Mouse (Mus musculus): ENCODE data around the gene Gm428. TPM values are rescaled to one million over a fixed set of nuclear protein-coding genes. Genes with fewer than 3 reads are reported as not detected.

Gm428 gene
- not detected for polyA plus RNA-seq (2014; fragmentation: Illumina TruSeq; extraction: RNeasy Lipid Tissue Mini Kit (QIAGEN cat#74804); ENCODE audit: low read depth, low replicate concordance)

GRCm38 (mm10) chr4:73683216-73683615 is at the start of gene Gm428:
Gene Gm428, plus strand, starts transcription at chr4:73683516.

DNA sequence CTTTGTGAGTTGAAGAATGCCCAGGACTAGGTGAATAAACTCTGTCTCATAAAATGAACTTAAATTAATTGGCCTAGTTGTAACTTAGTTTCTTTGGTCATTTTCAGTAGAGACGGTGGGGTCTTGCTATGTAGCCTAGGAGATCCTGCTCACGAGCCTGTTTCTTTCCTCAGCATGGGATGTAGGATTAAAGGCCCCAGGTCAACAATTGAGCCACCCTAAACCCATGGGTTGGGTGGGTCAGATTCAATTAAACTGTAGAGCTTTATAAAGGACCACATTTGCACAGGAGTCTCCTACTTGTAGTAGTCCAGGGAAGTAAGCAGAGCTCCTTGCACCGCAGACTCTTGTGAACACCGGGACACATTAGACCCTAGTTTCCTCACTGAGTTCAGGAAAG is 45.5 kb upstream of the Gm428 start, which contains the start of gene Gm11236:
Gene Gm11236, plus strand, starts transcription at position 301 of the 400 bp plus-strand sequence.

DNA sequence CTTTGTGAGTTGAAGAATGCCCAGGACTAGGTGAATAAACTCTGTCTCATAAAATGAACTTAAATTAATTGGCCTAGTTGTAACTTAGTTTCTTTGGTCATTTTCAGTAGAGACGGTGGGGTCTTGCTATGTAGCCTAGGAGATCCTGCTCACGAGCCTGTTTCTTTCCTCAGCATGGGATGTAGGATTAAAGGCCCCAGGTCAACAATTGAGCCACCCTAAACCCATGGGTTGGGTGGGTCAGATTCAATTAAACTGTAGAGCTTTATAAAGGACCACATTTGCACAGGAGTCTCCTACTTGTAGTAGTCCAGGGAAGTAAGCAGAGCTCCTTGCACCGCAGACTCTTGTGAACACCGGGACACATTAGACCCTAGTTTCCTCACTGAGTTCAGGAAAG is 15.3 kb upstream of the Gm428 start, which contains the start of gene Gm11239:
Gene Gm11239, plus strand, starts transcription at position 301 of the 400 bp plus-strand sequence.

Other genes starting within 250 kb of the Gm428 start
- gene Gm11238, start 75.6 kb upstream of the Gm428 start, polyA plus RNA-seq (2014; fragmentation: Illumina TruSeq; extraction: RNeasy Lipid Tissue Mini Kit (QIAGEN cat#74804); ENCODE audit: low read depth, low replicate concordance), result not detected
- gene Gm11237, start 60.5 kb upstream of the Gm428 start, polyA plus RNA-seq (2014; fragmentation: Illumina TruSeq; extraction: RNeasy Lipid Tissue Mini Kit (QIAGEN cat#74804); ENCODE audit: low read depth, low replicate concordance), result not detected
- not detected for gene Gm11236, start 45.4 kb upstream of the Gm428 start, polyA plus RNA-seq (2014; fragmentation: Illumina TruSeq; extraction: RNeasy Lipid Tissue Mini Kit (QIAGEN cat#74804); ENCODE audit: low read depth, low replicate concordance)
- gene Gm11239, start 15.2 kb upstream of the Gm428 start, polyA plus RNA-seq (2014; fragmentation: Illumina TruSeq; extraction: RNeasy Lipid Tissue Mini Kit (QIAGEN cat#74804); ENCODE audit: low read depth, low replicate concordance), result not detected
- 0.12 TPM for gene Rasef, start 107.5 kb downstream of the Gm428 start, polyA plus RNA-seq (2014; fragmentation: Illumina TruSeq; extraction: RNeasy Lipid Tissue Mini Kit (QIAGEN cat#74804); ENCODE audit: low read depth, low replicate concordance)
- gene Gm11758, start 192.8 kb downstream of the Gm428 start, polyA plus RNA-seq (2014; fragmentation: Illumina TruSeq; extraction: RNeasy Lipid Tissue Mini Kit (QIAGEN cat#74804); ENCODE audit: low read depth, low replicate concordance), result not detected
- gene Gm11757, start 207.6 kb downstream of the Gm428 start, polyA plus RNA-seq (2014; fragmentation: Illumina TruSeq; extraction: RNeasy Lipid Tissue Mini Kit (QIAGEN cat#74804); ENCODE audit: low read depth, low replicate concordance), result not detected
- gene Gm13871, start 222.4 kb downstream of the Gm428 start, polyA plus RNA-seq (2014; fragmentation: Illumina TruSeq; extraction: RNeasy Lipid Tissue Mini Kit (QIAGEN cat#74804); ENCODE audit: low read depth, low replicate concordance), result not detected
- gene Gm11756, start 237.2 kb downstream of the Gm428 start, polyA plus RNA-seq (2014; fragmentation: Illumina TruSeq; extraction: RNeasy Lipid Tissue Mini Kit (QIAGEN cat#74804); ENCODE audit: low read depth, low replicate concordance), result not detected

Data from adrenal gland, adult 10 weeks (tissue).